Mouse (Mus musculus) erythroid progenitor cell, adult 5-6 weeks (primary cell): ENCODE data around the gene Vmn1r1. TPM values are rescaled to one million over a fixed set of nuclear protein-coding genes. Genes with fewer than 3 reads are reported as not detected.
"Not testable (repeated sequence)": the region's sequence is repeated elsewhere in the genome, so short reads cannot be mapped to it uniquely, and the experiment has no call there.

ENCODE experiments used
- ATAC-seq: replicated peaks from 2 replicates; pipeline ENCODE4 v1.8.0; 2016; ENCODE audit warnings: moderate number of reproducible peaks, mild to moderate bottlenecking, moderate TSS enrichment, inconsistent platforms; ENCODE audit not compliant: poor library complexity, low FRiP score, severe bottlenecking
- total RNA-seq, 2 experiments: library from RNA; stranded (forward) in 1 of 2; stranded (reverse) in 1 of 2; fragments of 150-400 nt in 1 of 2; fragments of 186-747, 209-891 nt in 1 of 2; gene quantifications; 2 replicates each; pipeline versions ENCODE4 v1.2.3 to v1.2.4; 2015 to 2017; ENCODE audit warnings: low replicate concordance in 2 of 2

The Vmn1r1 gene
- total RNA-seq (2015; ENCODE audit: low replicate concordance) (not detected in 2 replicates), total RNA-seq (2017; ENCODE audit: low replicate concordance) (not detected in 2 replicates)

DNA sequence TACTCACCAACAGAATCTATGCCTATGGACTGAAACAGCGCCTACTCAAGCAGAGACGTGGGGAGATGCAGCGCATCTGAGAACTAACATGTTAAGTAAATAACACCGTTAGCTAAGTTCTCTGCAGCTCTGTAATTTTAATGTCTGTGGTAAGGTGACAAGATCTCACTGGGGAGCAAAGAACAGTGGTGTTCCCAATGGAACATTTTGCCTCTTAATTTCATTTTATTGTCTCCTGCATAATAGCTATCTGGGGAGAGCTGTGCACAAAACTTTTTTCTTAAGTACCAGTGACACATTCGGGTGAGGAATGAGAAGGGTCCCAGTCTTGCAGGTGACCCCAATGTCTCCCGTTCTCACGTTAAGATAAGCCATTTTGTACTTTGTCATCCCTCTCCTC, at the start of gene Vmn1r1:
Gene Vmn1r1, minus strand, starts transcription at position 101 of the 400 bp plus-strand sequence.
- ATAC-seq, result no peak

DNA sequence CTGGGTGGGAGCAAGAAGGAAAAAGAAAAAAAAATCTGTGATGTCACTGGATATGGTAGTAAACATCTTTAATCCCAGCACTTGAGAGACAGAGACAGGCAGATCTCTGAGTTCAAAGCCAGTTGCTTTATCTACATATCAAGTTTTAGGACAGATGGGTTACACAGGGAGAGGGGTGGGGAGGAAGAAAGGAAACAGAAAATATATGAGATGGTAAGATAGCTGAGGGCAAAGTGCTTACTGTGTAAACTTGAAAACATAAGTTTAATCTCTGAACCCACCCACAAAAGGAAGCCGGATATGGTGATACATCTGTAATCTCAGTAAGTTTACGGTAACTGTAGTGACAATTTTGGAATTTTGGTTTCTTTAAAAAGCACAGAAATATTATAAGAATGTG, 46.0 kb upstream of the Vmn1r1 start:
- ATAC-seq, result no peak

DNA sequence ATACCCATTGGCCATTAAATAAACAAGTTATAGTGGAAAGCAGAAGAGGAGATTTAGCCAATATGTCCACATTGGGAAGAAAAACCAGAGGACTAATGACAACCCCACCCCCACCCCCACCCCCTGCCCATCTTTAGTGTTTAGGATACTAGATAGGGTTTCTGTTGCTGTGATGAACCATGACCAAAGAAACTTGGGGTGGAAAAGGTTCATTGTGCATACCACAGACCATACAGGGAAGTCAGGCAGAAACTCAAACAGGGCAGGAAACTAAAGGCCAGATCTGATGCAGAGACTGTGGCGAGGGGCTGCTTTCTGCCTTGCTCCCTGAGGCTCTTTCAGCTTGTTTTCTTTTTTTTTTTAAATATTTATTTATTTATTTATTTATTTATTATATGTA, 28.3 kb upstream of the Vmn1r1 start:
- no peak for ATAC-seq

DNA sequence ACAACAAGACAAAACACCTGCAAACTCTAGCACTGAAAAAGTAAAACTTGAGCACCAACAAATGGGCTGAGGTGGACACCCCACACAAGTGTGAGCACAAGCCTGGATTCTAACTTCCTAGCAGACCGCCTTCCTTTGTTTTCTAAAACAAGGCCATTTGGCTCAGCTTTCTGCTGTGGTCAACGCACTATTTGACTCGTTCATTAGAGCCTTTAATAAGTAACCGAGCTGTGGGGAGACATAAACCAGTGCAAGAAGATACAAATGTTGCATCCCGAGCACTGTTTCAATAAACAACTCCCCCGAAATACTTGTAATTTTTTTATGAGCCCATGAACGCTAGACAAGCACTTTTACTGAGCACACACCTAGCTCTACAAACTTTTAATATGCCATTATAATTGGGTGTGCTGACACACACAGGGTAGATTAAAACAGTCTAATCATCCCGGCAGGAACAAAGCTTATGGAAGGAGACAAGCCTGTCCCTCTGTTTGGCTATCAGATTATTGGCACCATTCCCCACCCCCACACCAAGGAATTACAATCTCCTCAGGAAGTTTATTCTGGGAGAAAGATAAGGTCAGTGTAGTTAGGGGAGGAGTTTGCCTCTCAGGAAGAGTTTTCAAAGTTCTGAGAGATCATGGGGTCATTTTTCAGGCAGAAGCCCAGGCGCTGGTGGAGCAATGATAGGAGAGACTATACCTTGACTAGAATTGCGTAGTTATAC, 27.7 kb upstream of the Vmn1r1 start:
- no peak for ATAC-seq

DNA sequence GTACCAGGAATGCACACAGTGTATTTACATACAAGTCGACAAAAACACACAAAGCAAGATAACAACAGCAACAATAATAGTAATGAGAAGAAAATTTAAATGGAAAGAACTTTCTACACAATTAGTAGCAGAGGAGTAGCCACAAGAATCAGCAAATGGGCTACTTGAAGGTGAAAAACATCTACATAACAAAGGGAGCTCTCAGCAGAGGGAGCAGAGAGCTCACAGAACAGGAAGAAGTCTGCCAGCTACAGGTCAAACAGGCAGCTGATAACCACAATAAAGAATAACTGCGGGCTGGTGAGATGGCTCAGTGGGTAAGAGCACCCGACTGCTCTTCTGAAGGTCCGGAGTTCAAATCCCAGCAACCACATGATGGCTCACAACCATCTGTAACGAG, 26.9 kb upstream of the Vmn1r1 start:
- ATAC-seq, result no peak

DNA sequence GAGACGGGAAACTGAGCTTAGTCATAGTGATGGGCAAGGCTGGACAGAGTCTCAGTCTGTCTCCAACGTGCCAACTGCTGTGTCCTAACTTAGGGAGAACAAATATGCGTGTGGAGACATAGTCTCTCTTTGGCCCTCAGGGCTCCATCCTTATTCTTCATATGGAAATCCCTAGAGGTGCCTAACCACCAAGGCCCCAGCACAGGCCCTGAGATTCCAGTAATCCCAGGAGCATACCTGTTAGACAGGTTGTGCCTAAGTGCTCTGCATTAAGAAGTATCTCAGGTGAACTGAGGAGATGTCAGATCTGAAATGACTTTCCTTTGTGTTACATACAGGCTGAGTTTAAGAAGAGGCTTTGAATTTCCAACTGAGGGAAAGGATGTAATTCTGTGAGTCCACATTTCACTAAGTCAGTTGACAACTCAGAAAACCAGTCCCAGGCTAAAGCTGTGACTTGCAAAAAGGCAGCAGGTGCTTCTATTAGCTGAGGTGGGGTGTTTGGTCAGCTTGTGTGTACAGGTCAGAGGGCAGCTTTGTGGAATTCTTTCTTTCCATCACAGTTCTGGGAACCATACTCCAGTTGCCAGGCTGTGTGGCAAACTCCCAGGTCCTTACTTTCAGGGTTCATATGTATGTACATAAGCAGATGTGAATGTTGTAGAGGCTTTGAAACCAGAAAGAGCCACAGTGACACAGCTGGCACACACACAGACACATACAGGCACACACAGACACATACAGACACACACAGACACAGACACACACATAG, 25.6 kb upstream of the Vmn1r1 start:
- ATAC-seq, result no peak

DNA sequence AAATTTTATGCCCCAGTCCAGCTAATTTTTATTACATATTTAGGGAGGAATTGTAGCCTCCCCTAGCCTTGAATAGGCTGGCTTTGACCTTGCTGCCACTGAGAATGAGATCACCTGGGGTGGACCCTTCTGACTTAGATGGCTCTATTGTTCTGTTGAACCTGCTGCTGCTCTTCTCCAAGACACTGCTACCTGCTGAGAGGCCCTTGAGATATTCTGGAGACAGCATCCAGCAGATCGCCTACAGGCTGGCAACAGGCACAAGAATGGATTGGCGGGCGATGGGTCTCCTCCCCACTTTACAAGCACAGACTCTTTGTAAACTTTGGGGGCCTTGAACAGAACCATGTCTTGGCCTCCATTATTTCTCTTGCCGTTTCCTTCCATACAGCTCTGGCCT, 18.2 kb upstream of the Vmn1r1 start:
- ATAC-seq, result not testable (repeated sequence)

DNA sequence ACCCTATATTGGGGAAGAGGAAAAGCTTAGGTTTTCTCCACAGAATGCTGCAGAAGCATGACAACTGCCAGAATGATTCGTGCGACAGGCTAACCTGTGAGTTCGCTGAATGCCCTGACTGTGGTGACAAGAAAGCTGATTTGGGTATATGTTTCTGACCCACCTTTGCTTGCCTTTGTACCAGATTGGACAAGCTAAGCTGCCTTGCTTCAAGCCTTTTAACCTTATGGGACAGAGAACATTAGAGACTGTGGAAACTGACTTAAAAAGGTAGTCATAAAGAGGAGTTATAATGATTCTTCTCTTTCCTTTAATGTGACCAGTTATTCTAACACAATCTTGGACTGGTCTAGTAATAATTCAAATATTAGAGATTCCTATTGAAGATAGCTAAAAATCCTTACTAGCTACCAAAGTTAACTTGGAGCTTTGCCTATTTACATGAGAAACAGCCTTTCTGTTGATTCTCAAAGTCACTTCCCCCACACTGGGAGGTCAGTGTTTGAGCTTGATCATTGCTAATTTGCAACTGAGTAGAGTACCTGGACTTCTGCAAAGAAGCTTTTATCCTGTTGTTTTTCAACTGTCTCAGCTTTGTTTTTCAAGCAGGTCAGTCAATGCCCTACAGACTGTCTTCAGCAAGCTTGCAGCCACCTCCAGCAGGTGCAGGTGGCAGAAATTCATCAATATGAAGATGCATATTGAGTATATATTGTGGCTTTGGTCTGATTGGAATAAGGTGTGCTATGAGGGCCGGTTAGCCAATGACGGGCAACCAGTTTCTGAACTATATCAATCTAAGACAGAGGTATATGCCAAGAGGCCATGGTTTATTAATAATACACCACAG, 17.4 kb upstream of the Vmn1r1 start:
- no peak for ATAC-seq

DNA sequence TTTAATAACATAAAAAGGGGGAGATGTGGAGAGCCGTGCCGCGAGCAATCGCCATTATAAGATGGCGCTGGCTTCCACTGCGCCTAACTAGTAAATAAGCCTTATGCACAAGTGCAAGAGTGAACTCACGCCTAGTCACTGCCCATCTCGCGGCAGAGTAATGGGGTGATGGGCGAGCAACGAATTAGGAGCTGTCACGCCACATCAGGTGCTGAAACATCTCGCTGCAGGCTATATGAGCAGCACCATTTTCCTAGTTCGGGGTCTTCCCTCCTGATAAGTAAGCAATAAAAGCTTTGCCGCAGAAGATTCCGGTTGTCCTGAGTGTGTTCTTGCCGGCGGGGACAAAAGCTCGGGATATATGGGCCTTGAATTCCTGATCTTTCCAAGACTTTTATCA, 12.7 kb upstream of the Vmn1r1 start:
- ATAC-seq, result not testable (repeated sequence)

DNA sequence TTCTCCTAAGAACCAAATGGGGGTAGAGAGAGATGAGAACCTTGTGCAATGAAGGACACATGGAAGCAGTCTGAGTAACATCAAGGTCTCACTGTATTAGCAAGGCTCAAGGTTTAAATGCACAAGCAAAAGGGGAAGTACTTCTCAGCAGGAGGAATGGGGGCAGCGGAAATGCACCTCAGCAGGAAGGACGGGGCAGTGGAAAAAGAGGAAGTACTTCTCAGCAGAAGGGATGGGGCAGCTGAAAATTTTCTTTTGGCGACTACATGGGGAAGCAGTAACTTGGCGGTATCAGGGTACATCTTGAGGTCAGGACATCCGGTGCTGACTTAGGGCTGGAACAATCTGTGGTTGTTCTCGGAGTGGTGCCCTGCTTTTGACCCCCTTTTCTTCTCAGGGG, 5.9 kb upstream of the Vmn1r1 start:
- ATAC-seq, result not testable (repeated sequence)

DNA sequence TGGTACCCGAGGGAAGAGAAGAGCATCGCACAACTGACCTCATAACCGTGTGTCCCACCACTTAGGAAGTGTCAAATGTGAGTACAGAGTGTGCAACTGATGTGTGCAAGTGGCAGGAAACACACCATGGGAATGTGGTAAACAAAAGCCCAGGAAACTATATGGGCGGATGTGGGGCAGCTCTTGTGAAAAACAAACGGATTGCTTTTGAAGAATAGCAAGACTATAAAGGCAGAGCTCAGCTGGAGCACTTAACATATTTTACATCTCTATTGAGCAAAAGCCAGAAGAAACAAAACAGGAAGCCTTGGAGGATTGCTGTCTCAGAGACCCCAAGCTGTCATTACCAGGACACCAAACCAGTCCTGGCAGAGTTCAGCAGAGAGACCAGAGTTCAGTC, 1.3 kb downstream of the Vmn1r1 start:
- ATAC-seq, result no peak

DNA sequence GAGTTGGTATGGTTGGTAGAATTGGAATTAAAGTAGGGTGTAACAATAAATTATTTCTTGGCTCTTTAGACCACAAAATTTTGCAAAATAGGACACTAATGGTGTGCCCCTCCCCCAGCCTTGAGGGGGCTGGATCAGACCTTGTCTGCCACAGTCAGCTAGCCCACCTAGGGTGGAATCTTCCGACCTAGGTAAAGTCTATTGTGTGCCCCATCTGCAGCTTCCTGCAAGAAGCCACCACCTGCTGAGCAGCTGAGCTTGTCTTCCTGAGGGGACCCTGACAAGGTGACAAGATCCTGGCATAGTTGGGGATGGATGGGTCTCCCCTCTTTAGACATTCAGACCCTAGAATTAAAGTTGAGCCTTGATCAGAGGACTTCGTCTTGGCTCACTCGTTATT, 4.7 kb downstream of the Vmn1r1 start:
- ATAC-seq, result no peak

DNA sequence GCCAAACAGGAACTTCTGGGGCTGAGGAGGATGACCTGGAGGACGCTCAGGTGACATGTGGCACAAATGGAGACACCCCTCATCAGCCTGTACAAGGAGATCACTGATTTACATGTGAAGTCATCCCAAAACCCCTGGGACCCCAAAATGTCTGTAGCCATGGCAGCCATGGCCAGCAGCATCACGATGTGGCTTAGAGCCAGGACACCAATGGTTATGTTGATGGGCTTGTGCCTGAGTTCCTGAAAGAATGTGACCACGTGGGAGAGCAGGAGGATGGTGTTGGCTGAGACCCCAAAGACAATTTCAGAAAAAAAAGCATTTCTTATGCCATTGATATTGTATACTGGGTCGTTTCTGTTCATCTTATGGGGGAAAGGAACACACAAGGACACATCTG, 6.6 kb downstream of the Vmn1r1 start:
- ATAC-seq, result no peak

DNA sequence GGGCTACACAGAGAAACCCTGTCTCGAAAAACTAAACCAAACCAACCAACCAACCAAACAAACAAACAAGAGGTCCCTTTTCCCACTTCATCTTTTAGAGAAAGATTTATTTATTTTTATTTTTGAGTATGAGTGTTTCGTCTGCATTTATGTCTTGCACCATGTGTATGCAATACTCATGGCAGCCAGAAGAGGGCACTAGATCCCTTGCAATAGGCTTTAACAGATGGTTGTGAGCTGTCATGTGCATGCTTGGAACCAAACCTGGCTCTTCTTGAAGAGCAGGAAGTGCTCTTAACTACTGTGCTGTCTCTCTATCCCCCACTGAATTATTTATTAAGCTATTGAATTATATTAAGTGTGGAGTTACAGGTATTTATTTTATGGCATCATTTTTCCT, 14.3 kb downstream of the Vmn1r1 start:
- 0 out of 2 replicates have a peak, but pooled peaks have one; percentile 54 for ATAC-seq

DNA sequence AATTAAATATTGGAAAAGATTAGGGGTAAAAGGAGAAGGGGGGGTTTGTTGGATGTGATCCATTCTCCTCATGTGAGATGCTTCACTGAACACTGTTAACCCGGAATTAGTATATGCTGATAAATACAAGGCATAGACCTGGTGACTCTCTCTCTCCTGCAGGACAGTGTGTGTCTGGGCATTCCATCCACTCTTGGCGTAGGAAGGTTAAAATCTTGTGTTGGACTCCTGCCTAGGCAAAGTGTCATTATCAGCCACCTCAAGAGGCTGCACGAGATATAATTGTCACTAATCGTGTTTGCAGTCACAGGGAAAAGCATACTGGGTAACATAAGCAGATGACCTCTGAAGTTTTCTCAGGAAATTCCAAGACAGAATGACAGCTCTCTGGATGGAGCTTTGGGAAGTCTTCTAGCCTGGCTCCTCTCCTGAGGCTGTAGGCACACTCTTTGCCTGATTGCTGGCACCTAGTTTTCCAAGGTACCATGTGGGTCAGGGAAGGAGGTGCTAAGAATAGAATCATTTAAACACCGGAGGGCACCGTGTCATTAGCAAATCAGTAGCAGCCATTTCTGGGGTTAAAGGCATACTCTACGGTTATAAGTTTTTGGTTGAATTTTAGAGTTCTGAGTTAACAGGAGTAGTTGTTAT, 15.3 kb downstream of the Vmn1r1 start:
- ATAC-seq, result no peak

DNA sequence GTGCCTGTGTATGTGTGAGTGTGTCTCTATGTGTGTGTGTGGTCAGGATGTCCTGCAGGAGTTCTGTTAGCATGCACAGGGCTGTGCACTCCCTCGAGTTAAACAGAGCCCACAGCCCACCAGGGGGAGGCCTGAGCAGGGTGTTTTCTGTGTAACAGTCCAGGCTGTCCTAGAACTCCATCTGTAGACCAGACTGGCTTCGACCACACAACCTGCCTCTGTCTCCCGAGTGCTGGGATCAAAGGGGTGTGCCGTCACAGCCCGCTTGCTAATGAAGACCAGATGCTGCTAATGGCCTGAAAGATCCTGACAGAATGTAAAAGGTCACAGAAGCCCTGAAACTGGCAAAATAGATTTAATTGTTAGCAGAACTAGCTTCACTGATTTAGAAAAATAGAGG, 18.7 kb downstream of the Vmn1r1 start:
- no peak for ATAC-seq

DNA sequence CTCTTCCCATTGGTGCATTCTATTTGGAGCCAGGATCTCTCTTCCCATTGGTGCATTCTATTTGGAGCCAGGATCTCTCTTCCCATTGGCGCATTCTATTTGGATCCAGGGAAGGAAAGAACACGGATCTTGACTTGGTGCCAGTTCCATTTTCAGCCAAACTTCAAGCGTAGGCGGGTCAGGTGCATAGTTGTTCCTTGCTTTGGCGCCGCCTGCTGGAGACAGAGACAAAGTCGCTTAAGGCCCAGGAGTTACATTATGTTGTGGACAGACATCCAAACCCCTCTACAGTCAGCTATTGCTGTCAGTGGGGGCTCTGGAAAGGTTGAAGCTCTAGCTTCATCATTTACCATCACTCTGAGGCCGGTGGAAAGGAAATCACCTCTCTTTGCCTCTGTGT, 21.0 kb downstream of the Vmn1r1 start:
- ATAC-seq, result 0 out of 2 replicates have a peak, but pooled peaks have one; percentile 27

DNA sequence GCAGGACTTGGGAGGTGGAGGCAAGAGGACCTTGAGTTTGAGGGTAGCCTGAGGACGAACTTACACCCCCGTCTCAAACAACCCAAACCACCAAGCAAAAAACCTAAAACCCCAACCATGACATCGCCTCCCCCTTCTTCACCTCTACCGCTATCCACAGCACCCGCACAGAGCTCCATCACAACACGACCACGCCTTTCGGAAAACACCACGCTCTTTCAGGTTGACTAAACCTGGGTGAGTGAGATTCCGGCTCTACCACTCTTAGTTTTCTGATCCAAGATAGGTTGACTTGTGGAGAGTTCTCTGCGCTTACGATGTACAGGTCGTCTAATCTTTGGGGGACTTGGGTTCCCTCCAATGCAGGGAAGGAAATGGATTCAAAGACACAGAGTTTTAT, 21.6 kb downstream of the Vmn1r1 start:
- ATAC-seq, result no peak

DNA sequence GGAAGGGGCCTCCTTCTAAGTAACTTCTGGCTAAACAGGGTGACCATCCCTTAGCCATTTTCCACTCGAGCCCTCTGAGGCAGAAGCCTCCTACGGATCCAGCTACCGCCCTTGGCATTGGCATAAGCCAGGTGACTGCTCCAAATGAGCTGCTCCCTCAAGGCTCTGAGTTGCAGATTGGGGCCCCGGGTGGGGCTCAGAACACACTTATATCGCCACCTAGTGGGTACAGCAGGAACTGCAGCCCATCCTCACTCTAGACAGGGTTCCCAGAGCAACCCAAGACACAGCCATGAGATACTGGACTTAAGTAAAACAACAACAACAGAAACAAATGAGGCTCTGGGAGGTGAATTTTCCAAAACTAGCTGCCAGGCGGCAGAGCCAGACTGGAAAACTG, 23.9 kb downstream of the Vmn1r1 start:
- ATAC-seq, result peak; percentile 69

DNA sequence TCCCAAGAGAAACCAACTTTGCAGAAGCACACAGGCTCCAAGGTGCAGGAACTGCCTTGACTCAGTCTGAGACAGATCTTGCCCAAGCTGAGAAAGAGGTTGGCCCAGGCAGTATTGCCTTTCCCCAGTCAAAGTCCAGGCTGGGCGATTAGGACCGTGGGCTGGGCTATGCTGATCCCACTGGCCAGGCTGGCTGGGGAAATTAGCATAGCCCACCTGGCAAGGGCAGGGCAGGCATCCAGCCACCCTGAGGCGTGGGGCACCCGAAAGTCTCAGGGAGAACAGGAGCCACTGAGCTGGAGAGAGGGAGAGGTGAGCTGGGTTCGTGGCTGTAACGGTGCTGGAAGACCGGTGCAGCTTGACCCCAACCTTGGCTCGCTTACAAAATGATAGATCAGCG, 24.3 kb downstream of the Vmn1r1 start:
- ATAC-seq, result no peak
